Mouse (Mus musculus) small intestine, adult 2 months (tissue): ENCODE results near the gene Ugt1a5.

Experiments used
- CTCF ChIP-seq: fragments of 200-500 bp; IDR thresholded peaks from 2 replicates; pipeline ENCODE4 v1.5.1; 2012; ENCODE audit warnings: low read depth, mild to moderate bottlenecking, control low read depth, inconsistent platforms, low read length, moderate library complexity, mixed read lengths; ENCODE audit not compliant: insufficient replicate concordance, insufficient read length; ENCODE audit errors: extremely low read depth
- POLR2A ChIP-seq: fragments of 200-500 bp; IDR thresholded peaks from 2 replicates; pipeline ENCODE4 v1.6.1; 2012; ENCODE audit warnings: low read depth, mild to moderate bottlenecking, control low read depth, inconsistent platforms, low read length, moderate library complexity

DNA sequence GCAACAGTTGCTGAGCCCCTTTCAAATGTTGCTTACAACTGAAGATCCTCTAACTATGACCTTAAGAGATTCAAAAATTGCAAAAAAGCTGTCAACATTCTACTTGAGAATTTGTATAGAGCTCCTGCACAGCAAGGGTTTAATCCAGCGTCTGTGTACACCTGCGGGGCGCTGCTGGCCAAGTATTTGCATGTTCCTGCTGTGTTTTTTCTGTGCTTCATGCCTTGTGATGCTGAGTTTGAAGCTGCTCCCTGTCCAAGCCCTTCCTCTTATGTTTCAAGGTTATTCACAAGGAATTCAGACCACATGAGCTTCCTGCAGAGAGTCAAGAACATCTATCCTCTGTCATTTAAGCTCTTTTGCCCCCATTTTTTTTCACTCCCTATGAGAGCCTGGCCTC is 26.3 kb downstream of the Ugt1a5 start:
- TF ChIP-seq CTCF (no peak), POLR2A (no peak)
